Mouse (Mus musculus) liver, postnatal 0 days (tissue): Measurements from ENCODE around the gene 2010300C02Rik.
A peak's percentile ranks its signal among the peaks of the same experiment; 100 is the strongest.

Source experiments
- CTCF ChIP-seq: sonication (generic); IDR thresholded peaks from 2 replicates; pipeline ENCODE4 v1.5.1; 2016; ENCODE audit warnings: antibody characterized with exemption, low read depth
- EP300 ChIP-seq: IDR thresholded peaks from 2 replicates; pipeline ENCODE4 v1.6.1; 2016; ENCODE audit warnings: antibody characterized with exemption, low read depth, mild to moderate bottlenecking

GRCm38 (mm10) chr1:37653992-37654391 lies 65.9 kb downstream of the 2010300C02Rik start:
- TF ChIP-seq CTCF (peak; percentile 49), EP300 (no peak)
